Mouse (Mus musculus): Measurements from ENCODE around the gene Mxra7. TPM values are rescaled to one million over a fixed set of nuclear protein-coding genes. Genes with fewer than 3 reads are reported as not detected.

The Mxra7 gene
- polyA plus RNA-seq, 1 experiment = 126 TPM

Other genes with a start within 250 kb of the Mxra7 start
- gene Ube2o, start 246.6 kb downstream of the Mxra7 start, polyA plus RNA-seq (2012; fragmentation: generic; extraction: Trizol) = 27.1 TPM
- gene Aanat, start 241.6 kb downstream of the Mxra7 start, polyA plus RNA-seq (2012; fragmentation: generic; extraction: Trizol) = not detected
- gene Rhbdf2, start 201.0 kb downstream of the Mxra7 start, polyA plus RNA-seq (2012; fragmentation: generic; extraction: Trizol) = 16.2 TPM
- gene Prcd, start 174.5 kb downstream of the Mxra7 start, polyA plus RNA-seq (2012; fragmentation: generic; extraction: Trizol) = 0.74 TPM
- gene Cygb, start 173.7 kb downstream of the Mxra7 start, polyA plus RNA-seq (2012; fragmentation: generic; extraction: Trizol) = 0.47 TPM
- gene St6galnac1, start 52.5 kb downstream of the Mxra7 start, polyA plus RNA-seq (2012; fragmentation: generic; extraction: Trizol) = not detected
- 34.0 TPM for gene Mettl23, start 15.2 kb upstream of the Mxra7 start, polyA plus RNA-seq (2012; fragmentation: generic; extraction: Trizol)
- gene Jmjd6, start 15.4 kb upstream of the Mxra7 start, polyA plus RNA-seq (2012; fragmentation: generic; extraction: Trizol) = 55.1 TPM
- gene Mfsd11, start 24.4 kb upstream of the Mxra7 start, polyA plus RNA-seq (2012; fragmentation: generic; extraction: Trizol) = 40.0 TPM
- 145 TPM for gene Srsf2, start 25.0 kb upstream of the Mxra7 start, polyA plus RNA-seq (2012; fragmentation: generic; extraction: Trizol)
- not detected for gene Mgat5b, start 90.8 kb upstream of the Mxra7 start, polyA plus RNA-seq (2012; fragmentation: generic; extraction: Trizol)